Mouse (Mus musculus): ENCODE data around the gene Mfsd13b. TPM values are rescaled to one million over a fixed set of nuclear protein-coding genes. Genes with fewer than 3 reads are reported as not detected.

The Mfsd13b gene
- polyA plus RNA-seq, 1 experiment from 2014 or later = not detected

DNA sequence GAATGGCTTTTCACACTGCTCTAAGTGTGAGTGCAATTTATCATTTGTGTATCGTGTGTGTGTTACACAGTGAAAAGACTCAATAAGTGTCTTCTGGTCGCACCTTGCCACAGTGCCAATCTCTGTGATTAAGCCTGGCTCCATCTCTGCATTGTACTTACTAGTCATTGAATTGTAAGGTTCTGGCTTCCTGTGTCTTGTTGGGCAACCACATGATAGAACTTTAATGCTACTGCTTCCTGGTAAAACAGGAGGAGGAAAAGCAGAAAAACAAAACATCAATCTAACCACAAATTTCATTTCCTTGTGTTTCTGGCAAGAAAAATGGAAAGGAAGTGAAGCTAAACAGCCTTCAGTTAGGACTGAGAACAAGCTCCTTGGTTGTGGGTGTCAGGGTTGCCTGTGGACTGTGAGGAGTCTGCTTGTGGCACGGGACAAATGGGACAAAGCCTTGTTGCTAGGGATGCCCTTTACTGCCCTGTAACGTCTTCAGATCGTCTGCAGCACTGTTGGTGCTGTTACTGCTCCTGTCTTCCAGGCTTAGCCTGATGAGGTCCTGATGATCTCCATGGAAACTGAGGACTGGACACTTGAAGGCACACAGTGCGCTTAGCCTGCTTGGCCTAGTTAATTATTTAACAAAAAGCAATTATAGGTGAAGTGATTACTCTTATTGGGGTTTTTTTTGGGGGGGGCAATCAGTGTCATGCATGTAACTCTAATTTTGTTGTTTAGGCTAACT, 77.3 kb downstream of the Mfsd13b start:
- Histone ChIP-seq H3K36me3 (peaks cover 34% of the 10 kb centered on the region), H3K4me2 (replicated peaks) (no peak overlapping the region), H3K4me3 (replicated peaks) (no peak overlapping the region), H3K27ac (peak overlapping the region; percentile 17; the same call in 1 of the 2 replicates), H3K9me3 (no peaks in the 10 kb centered on the region), H3K4me1 (replicated peaks) (no peaks in the 10 kb centered on the region), H3K27me3 (no peaks in the 10 kb centered on the region), H3K9ac (replicated peaks) (no peak overlapping the region)
- 58% methylated on average over 6 of the region's 6 CpGs for WGBS
- ATAC-seq = no peak

GRCm38 (mm10) chr7:121064309-121064708, 82.0 kb downstream of the Mfsd13b start:
- WGBS = 71% methylated on average over 4 of the region's 4 CpGs
- ATAC-seq = no peak

More at GRCm38 (mm10) chr7:121064309-121064708, 82.0 kb downstream of the Mfsd13b start:
- H3K27ac ChIP-seq = no peak overlapping the region
- H3K27me3 ChIP-seq = no peaks in the 10 kb centered on the region
- no peaks in the 10 kb centered on the region for H3K9me3 ChIP-seq
- no peak overlapping the region for H3K9ac ChIP-seq (replicated peaks)
- no peak overlapping the region for H3K4me2 ChIP-seq (replicated peaks)
- no peaks in the 10 kb centered on the region for H3K4me1 ChIP-seq (replicated peaks)
- no peak overlapping the region for H3K4me3 ChIP-seq (replicated peaks)
- H3K36me3 ChIP-seq = peaks cover 16% of the 10 kb centered on the region; the same call in 1 of the 2 replicates

Other genes with a start within 250 kb of the Mfsd13b start
- gene Vwa3a, start 243.2 kb upstream of the Mfsd13b start, polyA plus RNA-seq (2015; fragmentation: Nextera tagmentation; extraction: Ambion mirVana) = 0.40 and 1.2 TPM in 2 replicates
- gene Gm5737, start 170.1 kb upstream of the Mfsd13b start, polyA plus RNA-seq (2015; fragmentation: Nextera tagmentation; extraction: Ambion mirVana) = not detected in 2 replicates
- 23.9 and 26.4 TPM in 2 replicates for gene Eef2k, start 139.7 kb upstream of the Mfsd13b start, polyA plus RNA-seq (2015; fragmentation: Nextera tagmentation; extraction: Ambion mirVana)
- 24.6 and 27.7 TPM in 2 replicates for gene Polr3e, start 64.8 kb upstream of the Mfsd13b start, polyA plus RNA-seq (2015; fragmentation: Nextera tagmentation; extraction: Ambion mirVana)
- gene Cdr2, start 197 bp upstream of the Mfsd13b start, polyA plus RNA-seq (2015; fragmentation: Nextera tagmentation; extraction: Ambion mirVana) = 14.7 and 15.6 TPM in 2 replicates
- gene Mettl9, start 51.9 kb downstream of the Mfsd13b start, polyA plus RNA-seq (2015; fragmentation: Nextera tagmentation; extraction: Ambion mirVana) = 210 and 214 TPM in 2 replicates
- 0.87 and 0.92 TPM in 2 replicates for gene Igsf6, start 92.1 kb downstream of the Mfsd13b start, polyA plus RNA-seq (2015; fragmentation: Nextera tagmentation; extraction: Ambion mirVana)
- gene Otoa, start 99.1 kb downstream of the Mfsd13b start, polyA plus RNA-seq (2015; fragmentation: Nextera tagmentation; extraction: Ambion mirVana) = 0.13 and 0.19 TPM in 2 replicates

Data from midbrain, embryonic 13.5 days (tissue).